Mouse (Mus musculus): ENCODE results near the gene Plcd1. TPM values are rescaled to one million over a fixed set of nuclear protein-coding genes. Genes with fewer than 3 reads are reported as not detected.

Gene Plcd1
- polyA plus RNA-seq, 1 experiment from 2014 or later, result 18.7 TPM

DNA sequence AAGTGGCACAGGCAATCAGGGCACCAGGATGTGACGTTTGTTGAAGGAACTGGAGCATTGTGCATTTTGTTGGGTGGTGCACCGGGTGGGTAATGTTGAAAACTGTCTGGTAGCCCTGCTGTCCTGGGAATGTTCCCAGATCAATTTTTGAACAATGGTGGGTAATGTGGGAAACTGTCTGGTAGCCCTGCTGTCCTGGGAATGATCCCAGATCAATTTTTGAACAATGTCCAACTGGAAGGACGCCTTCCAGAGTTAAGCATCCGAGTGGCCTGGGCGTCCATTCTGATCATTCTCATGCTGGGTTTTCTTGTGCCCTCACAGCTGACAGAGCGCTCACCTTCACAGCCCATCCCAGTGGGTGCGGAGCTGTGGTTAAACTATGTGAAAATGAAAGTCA is 66.0 kb downstream of the Plcd1 start:
- no peak overlapping the region for H3K4me2 ChIP-seq (replicated peaks)
- no peak overlapping the region for H3K27ac ChIP-seq
- no peak for ATAC-seq

GRCm38 (mm10) chr9:119025832-119026331 is 67.4 kb downstream of the Plcd1 start:
- Histone ChIP-seq H3K9me3 (no peaks in the 10 kb centered on the region), H3K27ac (no peak overlapping the region), H3K4me3 (replicated peaks) (no peak overlapping the region), H3K27me3 (replicated peaks) (no peaks in the 10 kb centered on the region), H3K36me3 (no peaks in the 10 kb centered on the region), H3K4me2 (replicated peaks) (no peak overlapping the region), H3K4me1 (replicated peaks) (peaks cover 2% of the 10 kb centered on the region; the same call in 1 of the 2 replicates), H3K9ac (no peak overlapping the region)
- 88% methylated on average over 7 of the region's 7 CpGs for WGBS
- no peak for ATAC-seq

More for the DNA sequence above, 66.0 kb downstream of the Plcd1 start:
- H3K27me3 ChIP-seq (replicated peaks), result no peaks in the 10 kb centered on the region
- H3K9ac ChIP-seq, result no peak overlapping the region
- H3K4me3 ChIP-seq (replicated peaks), result no peak overlapping the region
- H3K9me3 ChIP-seq, result no peaks in the 10 kb centered on the region
- peaks cover 6% of the 10 kb centered on the region; the same call in 1 of the 2 replicates for H3K36me3 ChIP-seq
- peaks cover 2% of the 10 kb centered on the region; the same call in 1 of the 2 replicates for H3K4me1 ChIP-seq (replicated peaks)
- 83% methylated on average over 7 of the region's 7 CpGs for WGBS

DNA sequence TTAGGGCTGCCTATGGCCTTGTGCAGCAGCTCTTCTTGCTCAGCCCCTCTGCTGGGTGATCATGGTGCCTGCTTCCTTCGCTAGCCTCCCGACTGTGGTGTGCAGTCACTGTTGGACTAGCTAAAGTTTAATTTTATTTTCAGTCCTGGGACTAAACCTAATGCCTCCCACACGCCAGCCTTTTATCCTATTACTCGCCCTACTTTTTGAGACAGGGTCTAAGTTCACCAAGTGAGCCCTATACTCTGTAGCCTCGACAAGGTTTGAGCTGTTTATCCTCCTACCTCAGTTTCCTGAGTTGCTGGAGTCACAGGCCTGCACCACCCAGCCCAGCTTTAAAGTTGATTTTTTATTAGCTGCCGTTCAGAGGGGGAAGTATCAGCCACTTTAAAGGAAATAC is 68.0 kb downstream of the Plcd1 start:
- ATAC-seq, result no peak
- H3K36me3 ChIP-seq, result no peaks in the 10 kb centered on the region; the same call in 1 of the 2 replicates
- H3K4me2 ChIP-seq (replicated peaks), result no peak overlapping the region
- H3K9ac ChIP-seq, result no peak overlapping the region
- 59% methylated on average over 6 of the region's 6 CpGs for WGBS
- H3K4me3 ChIP-seq (replicated peaks), result no peak overlapping the region
- H3K27me3 ChIP-seq (replicated peaks), result no peaks in the 10 kb centered on the region
- H3K9me3 ChIP-seq, result no peaks in the 10 kb centered on the region
- H3K27ac ChIP-seq, result 0 out of 2 replicates have a peak overlapping the region, but pooled peaks have one; percentile 3
- H3K4me1 ChIP-seq (replicated peaks), result peaks cover 2% of the 10 kb centered on the region; the same call in 1 of the 2 replicates

DNA sequence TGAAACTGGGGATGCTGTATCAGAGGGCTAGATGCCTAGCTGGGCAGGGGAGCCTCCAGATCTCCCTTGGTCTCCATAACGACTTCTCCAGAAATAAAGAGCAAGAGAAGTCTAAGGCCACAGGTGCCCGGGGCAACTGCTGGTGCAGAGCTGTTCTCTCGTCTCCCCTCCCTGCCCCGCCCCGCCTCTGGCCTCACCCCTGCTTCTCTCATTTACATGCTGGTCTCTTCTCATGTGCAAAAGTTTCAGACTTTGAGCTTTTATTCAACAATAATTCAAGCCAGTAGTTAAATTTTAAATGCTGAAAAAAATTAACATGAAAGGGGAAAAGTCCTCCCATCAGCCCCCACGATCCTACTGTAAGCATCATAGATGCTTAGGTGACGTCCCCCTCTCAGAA is 71.6 kb downstream of the Plcd1 start:
- peaks cover 2% of the 10 kb centered on the region; the same call in 1 of the 2 replicates for H3K4me1 ChIP-seq (replicated peaks)
- H3K9ac ChIP-seq, result no peak overlapping the region
- H3K27me3 ChIP-seq (replicated peaks), result no peaks in the 10 kb centered on the region
- H3K27ac ChIP-seq, result no peak overlapping the region
- peaks cover 3% of the 10 kb centered on the region; the same call in 1 of the 2 replicates for H3K36me3 ChIP-seq
- no peak overlapping the region for H3K4me3 ChIP-seq (replicated peaks)
- 67% methylated on average over 7 of the region's 7 CpGs for WGBS
- H3K9me3 ChIP-seq, result no peaks in the 10 kb centered on the region
- ATAC-seq, result no peak
- no peak overlapping the region for H3K4me2 ChIP-seq (replicated peaks)

Other genes with a start within 250 kb of the Plcd1 start
- 16.9 and 18.4 TPM in 2 replicates for gene Ctdspl, start 167.0 kb downstream of the Plcd1 start, polyA plus RNA-seq (2015; fragmentation: Nextera tagmentation; extraction: Ambion mirVana)
- gene Vill, start 40.7 kb downstream of the Plcd1 start, polyA plus RNA-seq (2015; fragmentation: Nextera tagmentation; extraction: Ambion mirVana), result 16.1 and 17.2 TPM in 2 replicates
- 0.51 and 0.72 TPM in 2 replicates for gene Dlec1, start 9.0 kb upstream of the Plcd1 start, polyA plus RNA-seq (2015; fragmentation: Nextera tagmentation; extraction: Ambion mirVana)
- gene Acaa1b, start 63.6 kb upstream of the Plcd1 start, polyA plus RNA-seq (2015; fragmentation: Nextera tagmentation; extraction: Ambion mirVana), result 1.9 and 2.2 TPM in 2 replicates
- not detected in 2 replicates for gene Gm47289, start 65.7 kb upstream of the Plcd1 start, polyA plus RNA-seq (2015; fragmentation: Nextera tagmentation; extraction: Ambion mirVana)
- gene Slc22a13, start 115.6 kb upstream of the Plcd1 start, polyA plus RNA-seq (2015; fragmentation: Nextera tagmentation; extraction: Ambion mirVana), result not detected in 2 replicates
- 12.0 and 12.1 TPM in 2 replicates for gene Oxsr1, start 228.9 kb upstream of the Plcd1 start, polyA plus RNA-seq (2015; fragmentation: Nextera tagmentation; extraction: Ambion mirVana)
- gene Acaa1a, start 246.2 kb upstream of the Plcd1 start, polyA plus RNA-seq (2015; fragmentation: Nextera tagmentation; extraction: Ambion mirVana), result 95.2 and 108 TPM in 2 replicates
- gene Myd88, start 247.9 kb upstream of the Plcd1 start, polyA plus RNA-seq (2015; fragmentation: Nextera tagmentation; extraction: Ambion mirVana), result 29.8 and 32.1 TPM in 2 replicates

Data from intestine, embryonic 15.5 days (tissue).